Mouse (Mus musculus) G1E (cell line): ENCODE results near the gene Tbx21. TPM values are rescaled to one million over a fixed set of nuclear protein-coding genes. Genes with fewer than 3 reads are reported as not detected.

Experiments
- ATAC-seq: 2 replicates; pipeline ENCODE4 v1.8.0; 2016; ENCODE audit warnings: mild to moderate bottlenecking; ENCODE audit not compliant: insufficient number of reproducible peaks, poor library complexity, low FRiP score, severe bottlenecking; ENCODE audit errors: extremely low read depth
- DNase-seq: peaks from one replicate; pipeline ENCODE4 v3.0.0; 2012; ENCODE audit warnings: low spot score
- H3K27me3 ChIP-seq: 2 replicates; pipeline ENCODE4 v1.6.1; 2012; ENCODE audit warnings: mild to moderate bottlenecking, low read length, inconsistent platforms; ENCODE audit not compliant: insufficient read depth
- H3K36me3 ChIP-seq: replicated peaks from 2 replicates; pipeline ENCODE3; 2012; ENCODE audit warnings: mild to moderate bottlenecking, inconsistent platforms
- H3K4me1 ChIP-seq: 2 replicates; pipeline ENCODE4 v1.6.1; 2012; ENCODE audit warnings: low read depth, low read length, inconsistent platforms, mixed read lengths; ENCODE audit not compliant: insufficient read depth
- H3K4me3 ChIP-seq: 2 replicates; pipeline ENCODE4 v1.5.1; 2012; ENCODE audit warnings: low read depth, mild to moderate bottlenecking, inconsistent platforms, low read length, moderate library complexity, mixed read lengths
- H3K9me3 ChIP-seq: replicated peaks from 2 replicates; pipeline ENCODE4 v1.6.1; 2012; ENCODE audit warnings: inconsistent platforms
- CTCF ChIP-seq: IDR thresholded peaks from 2 replicates; pipeline ENCODE4 v1.5.1; 2012; ENCODE audit warnings: low read depth, low read length, inconsistent platforms, mixed read lengths
- GATA1 ChIP-seq: IDR thresholded peaks from 2 replicates; pipeline ENCODE4 v1.6.1; 2012; ENCODE audit warnings: borderline replicate concordance, low read length, inconsistent platforms, mixed read lengths
- GATA2 ChIP-seq: IDR thresholded peaks from 2 replicates; pipeline ENCODE4 v1.6.1; 2012; ENCODE audit warnings: low read depth, low read length, inconsistent platforms, borderline replicate concordance
- POLR2AphosphoS5 ChIP-seq: IDR thresholded peaks from 2 replicates; pipeline ENCODE4 v1.6.1; 2012; ENCODE audit warnings: low read depth, low read length, inconsistent platforms; ENCODE audit not compliant: insufficient replicate concordance
- TAL1 ChIP-seq: conservative IDR thresholded peaks from 2 replicates; pipeline ENCODE4 v1.6.1; 2012; ENCODE audit warnings: low read depth, low read length, inconsistent platforms, mixed read lengths
- polyA plus RNA-seq: library from polyadenylated mRNA; stranded (reverse); fragments of >175 nt; gene quantifications from 2 replicates; pipeline ENCODE4 v1.2.3, GENCODE M21; 2012
- total RNA-seq, 2 experiments: library from RNA; stranded (forward) in 1 of 2; stranded (reverse) in 1 of 2; fragments of 200-1000 nt in 1 of 2; fragments of >200 nt in 1 of 2; fragmentation: Nextera tagmentation in 1 of 2; gene quantifications; 2 replicates each; pipeline ENCODE4 v1.2.3; 2014 to 2017

Tbx21 gene
- total and polyA plus RNA-seq, 3 experiments = not detected

GRCm38 (mm10) chr11:97151343-97151801, 36.2 kb upstream of the Tbx21 start, which contains the start of gene Tbkbp1:
Gene Tbkbp1, minus strand, starts transcription at chr11:97151495.
- H3K4me1 ChIP-seq = peaks cover 30% of the 10 kb centered on the region
- ATAC-seq (no peak), DNase-seq (no peak)
- H3K9me3 ChIP-seq = 0 out of 2 replicates have a peak, but pooled peaks cover 6% of the 10 kb centered on the region
- peaks cover 33% of the 10 kb centered on the region for H3K36me3 ChIP-seq
- TF ChIP-seq GATA2 = no peak
- no peak for TF ChIP-seq POLR2AphosphoS5
- no peak for TF ChIP-seq CTCF
- no peak for TF ChIP-seq GATA1
- TF ChIP-seq TAL1 = no peak
- peaks cover 61% of the 10 kb centered on the region for H3K27me3 ChIP-seq
- H3K4me3 ChIP-seq = peak within 1 kb of the TSS; percentile 54; the same call in 1 of the 2 replicates

- Histone ChIP-seq H3K4me1 (peaks cover 33% of the 10 kb centered on the region), H3K36me3 (peaks cover 27% of the 10 kb centered on the region), H3K9me3 (0 out of 2 replicates have a peak, but pooled peaks cover 6% of the 10 kb centered on the region), H3K4me3 (peak overlapping the region; percentile 54; the same call in 1 of the 2 replicates), H3K27me3 (peaks cover 67% of the 10 kb centered on the region)
- ATAC-seq (no peak), DNase-seq (no peak)
- TF ChIP-seq GATA2 (no peak), CTCF (no peak), GATA1 (no peak), POLR2AphosphoS5 (no peak), TAL1 (no peak)
Observed at GRCm38 (mm10) chr11:97150411-97151330, 35.5 kb upstream of the Tbx21 start.

GRCm38 (mm10) chr11:97149995-97150410, 34.9 kb upstream of the Tbx21 start:
- ATAC-seq = no peak

GRCm38 (mm10) chr11:97149026-97149425, 33.9 kb upstream of the Tbx21 start:
- peaks cover 84% of the 10 kb centered on the region for H3K27me3 ChIP-seq
- peaks cover 40% of the 10 kb centered on the region for H3K4me1 ChIP-seq
- ATAC-seq (no peak), DNase-seq (no peak)
- peaks cover 11% of the 10 kb centered on the region for H3K36me3 ChIP-seq
- no peak overlapping the region for H3K4me3 ChIP-seq
- H3K9me3 ChIP-seq = 0 out of 2 replicates have a peak, but pooled peaks cover 6% of the 10 kb centered on the region
- TF ChIP-seq POLR2AphosphoS5 = no peak
- no peak for TF ChIP-seq TAL1
- no peak for TF ChIP-seq GATA1
- no peak for TF ChIP-seq CTCF
- TF ChIP-seq GATA2 = no peak

More at GRCm38 (mm10) chr11:97149995-97150410, 34.9 kb upstream of the Tbx21 start:
- Histone ChIP-seq H3K4me1 (peaks cover 38% of the 10 kb centered on the region), H3K9me3 (0 out of 2 replicates have a peak, but pooled peaks cover 6% of the 10 kb centered on the region), H3K4me3 (no peak overlapping the region), H3K36me3 (peaks cover 21% of the 10 kb centered on the region), H3K27me3 (peaks cover 74% of the 10 kb centered on the region)
- no peak for DNase-seq
- TF ChIP-seq TAL1 (no peak), GATA2 (no peak), CTCF (no peak), POLR2AphosphoS5 (no peak), GATA1 (no peak)

- Histone ChIP-seq H3K9me3 (0 out of 2 replicates have a peak, but pooled peaks cover 6% of the 10 kb centered on the region), H3K27me3 (peaks cover 88% of the 10 kb centered on the region)
Observed at GRCm38 (mm10) chr11:97148591-97148990, 33.5 kb upstream of the Tbx21 start.

GRCm38 (mm10) chr11:97147333-97147732, 32.2 kb upstream of the Tbx21 start:
- peaks cover 49% of the 10 kb centered on the region for H3K4me1 ChIP-seq
- H3K36me3 ChIP-seq = no peaks in the 10 kb centered on the region
- peaks cover 91% of the 10 kb centered on the region for H3K27me3 ChIP-seq

More at GRCm38 (mm10) chr11:97148591-97148990, 33.5 kb upstream of the Tbx21 start:
- H3K4me3 ChIP-seq = no peak overlapping the region
- H3K4me1 ChIP-seq = peaks cover 44% of the 10 kb centered on the region
- peaks cover 7% of the 10 kb centered on the region for H3K36me3 ChIP-seq
- DNase-seq (no peak), ATAC-seq (no peak)
- TF ChIP-seq POLR2AphosphoS5 (no peak), GATA1 (no peak)

More at GRCm38 (mm10) chr11:97147333-97147732, 32.2 kb upstream of the Tbx21 start:
- TF ChIP-seq TAL1 (no peak), POLR2AphosphoS5 (no peak), GATA2 (no peak), CTCF (no peak), GATA1 (no peak)
- Histone ChIP-seq H3K9me3 (0 out of 2 replicates have a peak, but pooled peaks cover 6% of the 10 kb centered on the region), H3K4me3 (no peak overlapping the region)
- DNase-seq (no peak), ATAC-seq (no peak)
